Mouse (Mus musculus) frontal cortex, adult (tissue): ENCODE results near the gene Emilin2.

ENCODE experiments used
- ATAC-seq: cut with Nextera tagmentation; 2 replicates; pipeline ENCODE4 v1.9.2; 2017; ENCODE audit warnings: mild to moderate bottlenecking, moderate library complexity, mixed read lengths; ENCODE audit not compliant: low TSS enrichment

Emilin2 gene

GRCm38 (mm10) chr17:71300338-71300737 lies 11.4 kb downstream of the Emilin2 start:
- no peak for ATAC-seq

- no peak for ATAC-seq
Measured at GRCm38 (mm10) chr17:71299879-71300278, 11.9 kb downstream of the Emilin2 start.

GRCm38 (mm10) chr17:71294570-71294969 lies 17.2 kb downstream of the Emilin2 start:
- no peak for ATAC-seq

GRCm38 (mm10) chr17:71292897-71293296 lies 18.9 kb downstream of the Emilin2 start:
- ATAC-seq, result no peak

- no peak for ATAC-seq
Measured at GRCm38 (mm10) chr17:71291897-71292420, 19.8 kb downstream of the Emilin2 start.

GRCm38 (mm10) chr17:71290486-71291410 lies 21.0 kb downstream of the Emilin2 start:
- ATAC-seq, result no peak

GRCm38 (mm10) chr17:71289572-71290176 lies 22.1 kb downstream of the Emilin2 start:
- no peak for ATAC-seq

GRCm38 (mm10) chr17:71288808-71289548 lies 22.8 kb downstream of the Emilin2 start:
- no peak for ATAC-seq

GRCm38 (mm10) chr17:71288145-71288758 lies 23.5 kb downstream of the Emilin2 start:
- no peak for ATAC-seq

- ATAC-seq, result no peak
Measured at GRCm38 (mm10) chr17:71287586-71287985, 24.2 kb downstream of the Emilin2 start.

- peak; percentile 27; the same call in 1 of the 2 replicates for ATAC-seq
Measured at GRCm38 (mm10) chr17:71285929-71286328, 25.8 kb downstream of the Emilin2 start.

GRCm38 (mm10) chr17:71284890-71285289 lies 26.9 kb downstream of the Emilin2 start:
- no peak for ATAC-seq

- ATAC-seq, result no peak
Measured at GRCm38 (mm10) chr17:71283237-71283636, 28.5 kb downstream of the Emilin2 start.

- no peak for ATAC-seq
Measured at GRCm38 (mm10) chr17:71282716-71283115, 29.1 kb downstream of the Emilin2 start.

- no peak for ATAC-seq
Measured at GRCm38 (mm10) chr17:71277701-71278491, 33.9 kb downstream of the Emilin2 start.

GRCm38 (mm10) chr17:71276771-71277170 lies 35.0 kb downstream of the Emilin2 start:
- no peak for ATAC-seq

- no peak for ATAC-seq
Measured at GRCm38 (mm10) chr17:71273901-71274300, 37.9 kb downstream of the Emilin2 start.

GRCm38 (mm10) chr17:71268599-71268998 lies 43.2 kb downstream of the Emilin2 start:
- ATAC-seq, result no peak

- no peak for ATAC-seq
Measured at GRCm38 (mm10) chr17:71268152-71268551, 43.6 kb downstream of the Emilin2 start.

GRCm38 (mm10) chr17:71267374-71267773 lies 44.4 kb downstream of the Emilin2 start:
- ATAC-seq, result no peak
